Mouse (Mus musculus): ENCODE measurements at regions not wholly inside any gene's neighbourhood (a gene's known extent, or its start where the extent isn't known, plus 50 kb on each side); places are given as distances from the start of the nearest gene placed in this dataset.
A peak's percentile ranks its signal among the peaks of the same experiment; 100 is the strongest.

DNA sequence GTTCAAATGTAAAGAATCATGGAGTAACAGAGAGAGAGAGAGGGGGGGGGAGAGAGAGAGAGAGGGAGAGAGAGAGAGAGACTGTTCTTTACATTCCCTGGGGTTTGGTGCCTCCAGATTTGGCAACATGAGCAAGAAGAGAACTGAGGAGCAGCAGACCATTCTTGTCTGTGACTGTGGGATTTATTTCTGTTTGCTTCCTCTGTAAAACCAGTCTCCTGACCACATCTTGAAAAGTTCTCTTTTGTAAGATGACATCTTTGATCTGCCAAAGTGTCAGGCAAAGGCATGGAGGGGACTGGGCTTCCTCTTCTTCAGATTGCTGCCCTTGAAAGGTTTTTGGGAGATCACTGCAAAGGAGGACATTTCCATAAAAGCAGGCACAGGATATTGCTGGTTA, 376.3 kb downstream of the Kcnj2 start:
- DNase-seq (ENCODE audit: low spot score in 2 of 2): no peak

DNA sequence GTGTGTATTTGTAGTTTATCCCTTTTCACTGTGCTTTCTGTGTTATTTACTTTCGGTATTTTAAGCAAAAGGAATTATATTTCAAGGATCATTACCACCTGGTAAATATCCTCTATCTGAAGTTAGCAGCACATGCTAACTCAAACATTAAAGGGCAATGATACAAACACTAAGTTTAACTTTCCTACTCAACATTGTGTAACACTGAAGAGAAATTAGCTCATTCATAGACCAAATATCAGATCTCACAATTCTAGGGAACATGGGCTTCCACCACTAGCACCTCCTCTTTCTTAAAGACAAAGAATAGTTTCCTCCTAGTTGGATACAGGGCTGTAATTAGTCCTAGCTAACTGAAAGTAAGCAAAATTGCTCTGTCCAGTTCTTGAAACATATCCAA, 377.4 kb downstream of the Kcnj2 start:
- no peak for DNase-seq (ENCODE audit: low spot score in 2 of 2)

DNA sequence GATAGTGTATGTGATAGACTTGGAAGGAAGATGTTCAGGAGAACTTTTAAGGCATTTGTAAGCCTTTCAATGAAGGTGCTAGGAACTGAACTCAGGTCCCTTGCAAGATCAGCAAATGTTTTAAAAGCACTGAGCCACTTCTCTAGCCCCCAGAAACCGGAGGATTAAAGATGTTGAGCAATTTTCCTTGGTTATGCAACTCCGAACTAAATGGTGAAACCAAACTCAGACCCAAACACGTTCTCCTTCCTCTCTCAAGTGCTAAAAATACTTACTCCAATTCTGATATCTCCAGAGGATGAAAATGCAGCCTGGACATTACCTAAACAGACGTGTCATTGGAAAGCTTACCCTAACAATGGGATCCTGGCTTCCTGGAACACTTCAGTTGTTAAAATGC, 378.8 kb downstream of the Kcnj2 start:
- DNase-seq (ENCODE audit: low spot score in 2 of 2): no peak

DNA sequence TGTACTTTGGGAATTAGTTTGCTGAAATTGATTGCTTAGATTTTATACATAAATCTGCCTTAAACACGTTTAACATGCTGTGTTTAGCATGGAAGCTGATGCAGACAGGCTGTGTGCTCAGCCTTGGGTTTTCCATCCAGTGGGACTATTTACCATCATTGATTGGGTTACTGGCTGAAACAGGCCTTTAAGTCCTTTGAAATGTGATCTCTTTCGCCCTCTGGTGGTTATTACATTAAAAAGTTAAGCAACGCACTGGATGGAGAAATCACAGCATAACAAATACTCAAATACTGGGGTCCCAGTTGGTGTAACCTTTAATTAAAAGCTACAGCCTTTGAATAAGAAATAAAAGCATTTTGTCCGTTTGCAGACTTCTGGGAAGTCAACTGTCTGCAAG, 379.8 kb downstream of the Kcnj2 start:
- no peak for DNase-seq (ENCODE audit: low spot score in 2 of 2)

DNA sequence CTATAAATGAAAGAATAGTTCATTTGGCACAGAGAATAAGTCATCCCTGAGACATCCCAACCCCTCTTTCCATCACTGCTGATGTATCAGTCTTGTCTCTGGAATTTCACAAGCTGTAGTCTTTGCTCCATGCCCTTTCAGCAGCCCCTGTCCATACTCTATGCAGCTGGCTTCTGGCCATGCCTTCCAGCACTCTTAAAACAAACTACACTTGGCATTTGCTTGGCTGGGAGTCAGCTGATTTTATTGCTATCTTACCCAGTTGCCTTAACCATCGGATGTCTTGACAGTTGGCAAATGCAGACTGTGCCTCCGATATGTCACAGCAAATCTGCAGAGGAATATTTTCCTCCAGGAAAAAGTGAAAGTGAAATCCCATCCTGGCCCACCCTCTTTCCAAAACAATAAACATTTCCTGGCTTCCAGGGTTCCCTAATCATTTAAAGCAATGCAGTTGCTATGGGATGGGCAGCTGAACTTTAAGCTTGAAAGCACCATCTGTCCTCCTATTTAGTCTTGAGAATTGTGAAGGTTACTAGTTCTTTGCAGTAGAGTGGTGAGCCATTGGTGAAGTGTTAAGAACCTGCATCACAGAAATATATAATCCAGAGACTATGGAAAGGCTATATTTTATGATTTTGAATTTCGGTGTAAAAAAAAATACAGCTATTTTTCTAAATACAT, 385.0 kb downstream of the Kcnj2 start:
- DNase-seq (ENCODE audit: low spot score in 2 of 2): no peak

DNA sequence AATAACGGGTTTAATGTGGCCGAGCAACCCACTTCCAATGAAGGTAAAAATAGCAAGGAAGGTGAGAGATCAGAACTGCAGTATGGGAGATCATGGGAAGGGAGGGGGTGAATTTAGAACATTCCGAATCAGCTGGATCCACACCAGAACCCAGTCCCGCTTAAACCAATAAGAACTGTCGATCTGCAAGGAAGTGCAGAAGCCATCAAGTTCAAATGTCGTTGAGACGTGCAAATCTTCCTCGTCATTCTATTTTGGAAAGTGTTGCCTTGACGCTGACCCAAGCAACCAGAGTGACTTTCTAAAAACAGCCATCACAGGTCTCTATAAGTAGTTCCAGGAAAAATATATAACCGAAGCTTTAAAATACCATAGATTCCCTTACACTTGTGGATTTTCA, 394.1 kb downstream of the Kcnj2 start:
- DNase-seq (ENCODE audit: low spot score in 2 of 2): no peak

DNA sequence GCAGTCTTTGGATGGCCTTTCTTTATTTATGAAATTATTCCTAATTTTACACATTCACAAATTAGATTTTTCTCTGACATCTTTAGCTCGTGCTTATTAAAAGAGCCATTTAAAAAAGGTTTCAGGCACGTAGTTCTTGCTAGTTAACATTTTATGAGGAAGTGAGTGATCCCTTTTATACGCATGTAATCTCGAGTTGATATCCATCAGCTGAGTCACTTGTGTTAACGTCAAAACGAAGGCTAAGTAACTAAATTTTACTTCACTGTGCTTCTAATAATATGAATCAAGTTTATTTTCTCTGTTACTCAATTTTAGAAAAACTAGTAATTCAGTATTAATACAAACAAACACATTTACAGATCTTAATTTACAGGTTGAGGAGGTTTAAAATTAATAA, 419.0 kb downstream of the Kcnj2 start:
- no peak for DNase-seq (ENCODE audit: low spot score in 2 of 2)

DNA sequence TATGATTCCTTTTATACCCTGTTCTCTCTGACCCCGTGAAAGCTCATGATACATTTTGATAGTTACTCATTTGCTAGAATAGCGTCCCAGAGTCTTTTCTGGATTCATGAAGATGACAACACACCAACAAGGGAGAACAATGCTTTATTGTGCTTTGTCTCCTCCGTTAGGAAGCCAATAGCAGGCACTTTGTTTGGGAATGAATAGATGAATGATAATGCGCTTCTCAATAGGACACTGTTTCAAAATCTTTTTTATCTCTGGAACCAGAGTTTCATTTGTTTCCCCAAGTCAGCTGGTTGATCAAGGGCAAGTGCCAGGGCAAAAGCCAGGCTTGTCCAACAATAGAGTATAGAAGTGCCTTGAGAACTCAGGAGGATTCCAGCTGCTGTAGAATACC, 446.5 kb downstream of the Kcnj2 start:
- no peak for DNase-seq (ENCODE audit: low spot score in 2 of 2)

DNA sequence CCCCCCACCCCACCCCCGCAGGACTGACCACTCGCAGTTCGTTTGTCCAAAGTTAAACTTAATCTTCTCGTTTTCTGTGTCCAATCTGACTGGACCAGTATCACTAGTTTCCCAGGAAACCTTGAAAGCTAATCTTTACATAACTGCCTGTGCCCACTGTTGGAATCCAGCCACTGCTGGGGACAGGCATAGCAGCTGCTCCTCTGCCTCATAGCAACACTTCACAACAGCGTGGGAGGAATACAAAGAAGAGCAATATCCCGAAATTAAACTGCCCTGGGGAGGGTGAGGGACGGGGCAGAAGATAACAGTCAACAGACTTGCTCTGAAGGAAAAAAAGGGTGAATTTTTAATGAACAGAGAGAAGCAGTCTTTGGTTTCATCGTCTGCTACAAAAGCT, 456.8 kb downstream of the Kcnj2 start:
- DNase-seq (ENCODE audit: low spot score in 2 of 2): no peak

DNA sequence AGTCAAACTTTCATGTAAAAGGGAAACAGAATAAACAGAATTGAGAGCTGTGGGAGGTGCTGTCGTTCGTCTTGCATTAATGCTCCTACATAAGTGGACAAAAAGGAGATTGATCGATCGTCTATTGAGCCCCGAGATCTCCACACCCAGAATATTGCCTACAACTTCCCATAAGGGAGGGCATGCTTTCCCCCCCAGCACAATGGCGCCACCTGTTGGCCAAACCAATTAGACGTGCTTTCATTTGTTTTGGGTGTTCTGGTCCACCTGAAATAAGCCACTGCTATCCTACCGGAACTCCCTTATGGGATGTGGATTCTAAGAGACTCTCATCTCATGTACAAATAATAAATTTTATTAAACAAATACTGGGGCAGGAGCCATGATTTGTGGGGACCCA, 457.5 kb downstream of the Kcnj2 start:
- DNase-seq (ENCODE audit: low spot score in 2 of 2): peak in 1 of 2 experiments; percentile 28

DNA sequence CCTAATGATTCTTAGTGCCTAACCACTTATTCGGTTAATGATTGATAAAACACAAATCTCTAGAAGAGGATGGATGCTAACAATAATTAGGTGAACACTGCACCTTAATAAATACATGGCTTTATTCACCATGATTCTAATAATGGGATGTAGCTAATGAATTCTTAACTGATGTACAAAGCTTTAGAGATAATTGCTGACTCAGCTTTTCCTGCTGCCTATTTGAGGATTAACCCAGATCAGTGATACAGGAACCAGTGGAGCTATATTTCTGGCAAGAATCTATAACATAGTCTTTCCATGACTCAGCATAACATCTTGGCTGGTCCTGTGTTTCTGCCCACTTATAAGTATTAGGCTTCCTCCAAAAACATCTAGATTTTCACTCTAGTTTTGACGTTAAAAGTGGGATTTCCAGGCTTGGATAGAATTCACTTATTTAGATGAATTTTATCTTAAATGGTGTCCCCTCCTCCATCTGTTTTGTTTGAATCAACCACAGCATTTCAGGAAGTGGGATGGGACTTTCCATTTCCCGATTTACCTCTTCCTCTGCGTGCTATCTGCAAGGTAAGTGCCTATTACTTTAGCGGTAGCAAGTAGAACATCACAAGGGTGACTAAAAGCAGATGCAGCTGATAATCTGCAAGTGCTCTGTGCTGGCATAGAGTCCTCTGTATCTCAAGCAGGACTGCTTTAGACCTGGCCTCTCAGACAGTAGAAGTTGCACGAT, 460.2 kb downstream of the Kcnj2 start:
- no peak for DNase-seq (ENCODE audit: low spot score in 2 of 2)

DNA sequence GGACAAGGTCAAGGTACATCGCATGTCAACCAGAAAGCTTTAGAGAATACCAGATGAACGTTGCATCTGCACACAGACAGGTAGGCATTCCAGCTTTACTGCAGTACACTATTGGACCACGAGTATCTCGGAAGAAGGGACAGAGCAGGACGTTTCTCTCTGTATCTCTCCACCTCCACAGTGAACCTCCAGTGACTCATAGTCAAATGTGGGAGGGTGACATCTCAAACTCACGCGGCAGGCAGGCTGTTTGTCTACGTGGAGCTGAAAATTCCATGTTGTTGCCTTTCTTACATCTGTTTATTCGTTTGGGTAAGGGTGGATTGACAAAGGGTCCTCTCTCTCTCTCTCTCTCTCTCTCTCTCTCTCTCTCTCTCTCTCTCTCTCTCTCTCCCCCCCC, 463.6 kb downstream of the Kcnj2 start:
- DNase-seq (ENCODE audit: low spot score in 2 of 2): no peak

DNA sequence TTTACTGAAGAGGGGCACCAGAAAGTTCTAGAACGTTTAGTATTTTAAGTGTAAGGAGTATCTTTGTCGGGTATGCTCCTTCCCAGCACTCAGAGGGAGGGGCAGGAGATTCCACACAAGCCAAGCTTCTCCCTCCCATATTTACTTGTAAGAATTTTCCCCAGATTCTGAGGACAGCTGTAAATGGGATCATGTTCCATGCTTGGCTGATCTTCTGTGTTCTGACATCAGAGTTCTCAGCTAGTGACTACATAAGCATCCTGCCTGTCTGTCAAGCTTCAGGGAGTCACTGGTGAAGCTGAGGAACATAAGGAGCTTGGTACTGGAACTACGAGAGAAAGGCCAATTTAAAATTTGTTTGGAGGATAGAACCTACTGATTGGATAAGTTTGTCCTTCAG, 464.9 kb downstream of the Kcnj2 start:
- DNase-seq (ENCODE audit: low spot score in 2 of 2): no peak

DNA sequence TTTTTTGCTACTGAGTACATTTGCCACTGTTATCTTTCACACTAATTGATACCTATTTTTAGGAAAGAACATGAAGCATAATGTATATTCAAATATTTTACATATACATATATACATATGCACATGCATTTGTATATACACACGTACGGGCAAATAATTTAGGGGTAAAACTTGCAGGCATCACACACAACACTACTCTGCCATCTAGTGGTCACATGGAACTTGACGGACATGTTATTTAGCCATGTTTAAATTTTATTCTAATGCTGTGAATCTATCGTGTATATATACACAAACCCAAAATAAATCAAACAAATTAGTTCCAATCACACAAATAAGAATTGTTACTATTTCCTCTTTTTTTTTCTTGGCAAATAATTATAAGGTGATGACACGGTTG, 466.5 kb downstream of the Kcnj2 start:
- DNase-seq (ENCODE audit: low spot score in 2 of 2): no peak

DNA sequence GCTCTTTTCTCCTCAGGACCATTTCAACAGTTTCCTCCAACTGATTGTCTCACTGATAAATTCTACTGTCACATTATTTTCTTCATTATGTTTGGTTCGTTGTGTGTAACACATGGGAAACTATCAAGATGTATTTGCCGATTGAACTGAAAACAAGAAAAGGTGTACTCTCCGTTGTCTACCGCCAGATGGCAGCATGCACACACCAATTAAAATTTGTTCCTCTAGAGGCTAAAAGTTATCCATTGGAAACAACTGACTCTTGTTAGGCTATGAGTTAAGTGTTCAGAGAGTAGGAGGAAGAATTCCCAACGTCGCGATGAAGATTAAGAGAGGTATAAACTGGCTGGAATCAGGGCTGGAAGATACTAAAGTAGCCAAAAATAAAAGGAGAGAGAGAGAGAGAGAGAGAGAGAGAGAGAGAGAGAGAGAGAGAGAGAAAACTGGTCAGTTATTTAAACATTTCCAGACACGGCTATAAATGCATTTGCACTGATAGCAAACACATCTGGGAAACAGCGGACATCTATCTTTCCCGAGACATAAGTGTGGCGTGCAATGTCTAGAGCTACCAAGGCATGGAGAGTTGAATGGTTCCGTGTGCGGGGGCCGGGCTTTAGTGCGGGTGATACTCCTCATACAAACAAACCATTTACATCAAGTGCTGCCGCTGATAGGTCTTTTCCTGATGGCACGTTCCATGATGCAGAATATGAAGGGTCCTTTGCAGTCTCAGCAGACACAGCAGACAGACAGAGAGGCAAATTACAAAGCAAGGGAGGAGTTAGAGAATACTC, 470.3 kb downstream of the Kcnj2 start:
- DNase-seq (ENCODE audit: low spot score in 2 of 2): peak; percentile 23 to 36

DNA sequence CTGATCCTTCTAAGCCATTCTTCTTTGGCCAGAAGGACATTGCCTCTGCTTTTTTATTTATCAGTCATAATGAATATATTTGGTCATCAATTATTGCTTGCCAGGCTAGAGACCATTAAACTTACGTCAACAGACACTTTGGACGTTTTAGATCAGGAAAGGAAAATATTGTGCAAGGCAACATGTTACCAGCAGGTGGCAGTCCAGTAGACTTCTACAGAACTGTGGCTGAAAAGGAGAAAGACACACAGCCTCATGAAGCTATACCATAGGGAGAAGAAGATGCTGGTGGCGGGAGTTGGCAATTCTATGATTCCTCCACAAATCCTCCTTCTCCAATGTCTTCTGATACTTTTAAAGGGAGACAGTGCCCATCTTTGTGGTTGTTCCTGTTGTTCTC, 471.7 kb downstream of the Kcnj2 start:
- peak; percentile 30 to 32 for DNase-seq (ENCODE audit: low spot score in 2 of 2)

DNA sequence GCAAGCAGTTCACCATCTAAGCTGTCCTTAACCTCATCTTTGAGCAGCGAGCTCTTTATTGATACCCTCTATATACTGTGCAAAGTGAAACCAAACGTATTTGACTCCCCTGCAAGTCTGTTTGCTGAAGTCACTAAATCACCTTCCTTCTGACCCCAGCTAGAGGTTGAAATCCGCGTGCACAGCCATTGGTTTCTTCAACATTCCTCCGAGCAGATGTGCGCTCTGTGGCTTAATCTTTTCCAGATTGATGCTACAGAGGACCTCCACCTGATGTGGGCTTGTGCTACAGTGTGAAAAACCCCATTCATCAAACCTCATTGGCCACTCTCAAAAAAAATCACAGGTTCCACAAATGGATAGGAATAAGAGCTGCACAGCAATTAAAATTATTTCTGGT, 474.0 kb downstream of the Kcnj2 start:
- DNase-seq (ENCODE audit: low spot score in 2 of 2): no peak

DNA sequence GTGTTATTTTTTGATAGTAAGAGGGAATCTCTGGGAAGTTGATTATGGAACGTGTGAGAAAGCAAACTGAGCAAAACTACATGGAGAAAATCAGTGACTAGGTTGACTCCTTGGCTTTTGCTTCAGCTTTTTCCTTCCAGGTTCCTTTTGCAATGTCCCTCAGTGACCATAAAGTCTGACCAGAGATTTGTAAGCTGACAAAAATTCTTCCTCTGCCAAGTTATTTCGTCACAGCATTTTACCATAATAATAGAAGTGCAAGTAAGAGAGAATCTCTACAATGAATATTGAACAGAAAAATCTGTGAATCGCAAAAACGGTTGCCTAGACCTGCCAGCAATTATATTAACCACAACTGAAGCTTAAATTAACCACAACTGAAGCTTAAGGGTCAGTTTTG, 479.3 kb downstream of the Kcnj2 start:
- no peak for DNase-seq (ENCODE audit: low spot score in 2 of 2)

DNA sequence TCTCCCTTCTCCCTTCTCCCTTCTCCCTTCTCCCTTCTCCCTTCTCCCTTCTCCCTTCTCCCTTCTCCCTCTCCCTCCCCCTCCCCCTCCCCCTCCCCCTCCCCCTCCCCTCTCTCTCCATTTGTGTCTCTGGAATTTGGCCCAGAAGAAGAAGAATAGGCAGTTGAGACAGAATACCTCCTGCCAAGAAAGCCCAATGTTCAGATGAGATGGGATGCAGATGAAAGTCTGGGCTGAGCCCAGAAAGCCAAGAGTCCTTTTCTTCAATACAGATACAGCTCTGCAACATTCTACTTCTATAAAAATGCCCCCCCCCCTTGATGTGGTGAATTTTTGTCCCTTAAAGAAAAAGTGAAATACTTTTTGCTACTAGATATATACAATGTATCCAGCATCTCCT, 489.2 kb downstream of the Kcnj2 start:
- no peak for DNase-seq (ENCODE audit: low spot score in 2 of 2)

DNA sequence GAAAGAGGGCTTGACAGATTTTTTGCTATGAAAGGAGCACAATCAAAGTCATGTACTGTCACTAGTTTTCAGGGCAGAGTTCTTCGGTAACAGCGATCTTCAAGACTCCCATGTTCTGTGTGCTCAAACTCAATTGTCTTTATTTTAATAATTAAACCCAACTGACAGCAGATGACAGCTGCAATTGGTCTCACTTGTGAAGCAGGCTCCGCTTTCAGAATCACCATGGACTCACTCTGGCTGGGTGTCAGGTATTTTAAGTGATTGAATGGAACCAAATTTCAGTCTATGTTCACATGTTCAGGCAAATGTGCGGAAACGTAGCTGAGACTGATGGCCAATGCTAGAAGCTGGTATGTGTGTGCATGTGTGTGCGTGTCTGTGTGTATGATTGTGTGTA, 489.7 kb downstream of the Kcnj2 start:
- no peak for DNase-seq (ENCODE audit: low spot score in 2 of 2)

DNA sequence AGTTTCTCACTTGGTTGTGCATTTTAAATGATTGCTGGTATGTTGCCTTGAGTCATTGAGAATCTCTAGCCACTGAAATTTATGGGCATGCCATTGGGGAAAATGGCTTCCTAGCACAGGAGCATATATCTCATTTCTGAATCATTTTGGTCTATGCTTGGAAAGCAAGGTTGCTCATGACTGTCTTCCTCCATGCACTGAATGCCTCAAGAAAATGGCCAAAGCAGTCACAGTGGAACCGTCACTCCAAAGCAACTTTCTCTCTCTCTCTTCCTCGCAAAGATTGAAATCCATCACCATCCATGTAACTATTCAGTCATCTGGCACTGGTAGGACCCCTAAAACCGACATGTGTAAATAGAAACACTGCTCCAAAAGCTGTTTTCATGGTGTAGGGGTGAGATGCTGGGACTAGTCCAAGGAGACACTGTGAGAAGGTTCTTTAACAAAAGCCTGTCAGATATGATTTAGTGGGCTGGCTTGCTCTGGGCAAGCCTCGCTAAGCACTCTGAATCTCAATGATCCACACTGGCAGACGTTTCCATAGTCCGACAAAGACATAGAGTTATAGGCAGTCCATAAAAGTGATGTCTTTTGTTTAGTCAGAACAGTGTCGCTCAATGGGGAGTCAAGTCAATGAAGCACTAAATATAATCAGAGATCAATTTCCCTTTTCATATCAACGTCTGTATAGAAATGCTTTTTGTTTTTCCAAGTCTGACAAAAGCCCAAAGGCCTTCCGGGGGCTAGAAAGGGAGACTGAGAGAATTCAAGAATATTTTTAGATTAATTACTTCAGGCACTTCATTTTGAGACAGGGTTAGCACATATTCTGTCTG, 492.6 kb downstream of the Kcnj2 start:
- DNase-seq (ENCODE audit: low spot score in 2 of 2): no peak

DNA sequence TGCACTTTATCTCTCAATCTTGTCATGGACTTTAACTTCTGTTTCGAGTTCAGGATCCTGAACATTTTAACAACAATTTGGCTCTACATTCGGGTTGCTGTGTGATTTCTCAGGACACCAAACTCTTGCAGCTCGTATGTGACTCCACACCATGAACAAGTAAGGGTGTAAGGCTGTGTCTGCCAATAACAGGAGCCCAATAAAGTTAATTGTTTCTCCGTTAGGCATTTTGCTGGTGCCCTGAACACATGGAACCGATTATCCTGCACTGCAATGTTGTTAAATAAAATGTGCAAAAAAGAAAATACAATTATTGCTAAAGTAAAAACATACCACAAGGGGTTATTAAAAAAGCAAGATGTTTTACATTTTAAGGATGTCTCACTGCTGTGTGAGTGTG, 497.2 kb downstream of the Kcnj2 start:
- no peak for DNase-seq (ENCODE audit: low spot score in 2 of 2)

Measured in urinary bladder, postnatal 36 days (tissue).